Mouse (Mus musculus) CH12.LX (cell line): Measurements from ENCODE around the gene Camta1. TPM values are rescaled to one million over a fixed set of nuclear protein-coding genes. Genes with fewer than 3 reads are reported as not detected.

Source experiments
- DNase-seq: peaks from one replicate; pipeline ENCODE4 v3.0.0-alpha.2; 2013; ENCODE audit errors: extremely low read depth
- H3K27ac ChIP-seq: 2 replicates; pipeline ENCODE4 v1.5.1; 2012; ENCODE audit warnings: low read depth, mild to moderate bottlenecking, control low read depth, moderate library complexity; ENCODE audit not compliant: insufficient read depth
- H3K27me3 ChIP-seq: replicated peaks from 2 replicates; pipeline ENCODE3; 2012; ENCODE audit warnings: inconsistent platforms
- H3K36me3 ChIP-seq, 2 experiments: replicated peaks in 1 of 2; 2 replicates each; pipeline versions ENCODE3 to v1.6.1; 2012; ENCODE audit warnings: inconsistent platforms in 1 of 2, low read length in 1 of 2, mild to moderate bottlenecking in 1 of 2, mixed read lengths in 1 of 2, moderate library complexity in 1 of 2; ENCODE audit not compliant: control insufficient read depth in 1 of 2, insufficient read depth in 1 of 2
- H3K4me1 ChIP-seq, 2 experiments: 2 replicates each; pipeline ENCODE4 v1.6.1; 2012; ENCODE audit warnings: inconsistent platforms in 1 of 2, moderate library complexity in 1 of 2; ENCODE audit not compliant: insufficient read depth in 2 of 2, control insufficient read depth in 1 of 2
- H3K4me2 ChIP-seq: 2 replicates; pipeline ENCODE4 v1.6.1; 2012; ENCODE audit warnings: low read depth, mild to moderate bottlenecking, control low read depth; ENCODE audit not compliant: poor library complexity, insufficient read depth, severe bottlenecking
- H3K4me3 ChIP-seq, 3 experiments: fragments of 150-350 bp in 1 of 3; sonication (generic) in 1 of 3; replicated peaks in 1 of 3; 2 replicates each; pipeline versions ENCODE3 to v1.5.1; 2011 to 2012; ENCODE audit warnings: low read depth in 2 of 3, low read length in 2 of 3, mild to moderate bottlenecking in 2 of 3, moderate library complexity in 2 of 3, control low read depth in 1 of 3, improper control_type of control experiment in 1 of 3, inconsistent platforms in 1 of 3, mixed read lengths in 1 of 3; ENCODE audit not compliant: poor library complexity in 1 of 3
- H3K79me2 ChIP-seq: replicated peaks from 2 replicates; pipeline ENCODE4 v1.6.1; 2012; ENCODE audit warnings: mild to moderate bottlenecking, moderate library complexity; ENCODE audit not compliant: control insufficient read depth, poor library complexity, insufficient read depth, severe bottlenecking; ENCODE audit errors: extremely low read depth
- H3K9ac ChIP-seq: 2 replicates; pipeline ENCODE4 v1.6.1; 2012; ENCODE audit warnings: low read depth, mild to moderate bottlenecking, control low read depth, moderate library complexity; ENCODE audit not compliant: insufficient read depth
- H3K9me3 ChIP-seq: replicated peaks from 2 replicates; pipeline ENCODE3; 2012; ENCODE audit warnings: low read length, inconsistent platforms, mixed read lengths
- BHLHE40 ChIP-seq: IDR thresholded peaks from 2 replicates; pipeline ENCODE4 v1.6.1; 2011; ENCODE audit warnings: mild to moderate bottlenecking, low read depth, low read length, improper control_type of control experiment
- CHD2 ChIP-seq: IDR thresholded peaks from 2 replicates; pipeline ENCODE4 v1.6.1; 2011; ENCODE audit warnings: low read length, improper control_type of control experiment
- CTCF ChIP-seq, 2 experiments: IDR thresholded peaks in 1 of 2; conservative IDR thresholded peaks in 1 of 2; 2 replicates each; pipeline ENCODE4 v1.5.1; 2011 to 2012; ENCODE audit warnings: low read depth in 2 of 2, low read length in 2 of 2, improper control_type of control experiment in 1 of 2, inconsistent platforms in 1 of 2, mild to moderate bottlenecking in 1 of 2, moderate library complexity in 1 of 2
- JUND ChIP-seq: conservative IDR thresholded peaks from 2 replicates; pipeline ENCODE4 v1.6.1; 2011; ENCODE audit warnings: low read depth, low read length, improper control_type of control experiment
- KAT2A ChIP-seq: IDR thresholded peaks from 2 replicates; pipeline ENCODE4 v1.6.1; 2012; ENCODE audit warnings: low read length, improper control_type of control experiment, inconsistent platforms; ENCODE audit not compliant: insufficient replicate concordance
- MEF2A ChIP-seq: IDR thresholded peaks from 2 replicates; pipeline ENCODE4 v1.6.1; 2014; ENCODE audit warnings: low read depth, mild to moderate bottlenecking, inconsistent platforms, low read length, improper control_type of control experiment, borderline replicate concordance
- NELFE ChIP-seq: IDR thresholded peaks from 2 replicates; pipeline ENCODE4 v1.6.1; 2011; ENCODE audit warnings: low read depth, low read length, improper control_type of control experiment
- PAX5 ChIP-seq: IDR thresholded peaks from 2 replicates; pipeline ENCODE4 v1.6.1; 2012; ENCODE audit warnings: low read length, inconsistent platforms, mixed read lengths
- POLR2A ChIP-seq: IDR thresholded peaks from 2 replicates; pipeline ENCODE4 v1.6.1; 2011; ENCODE audit warnings: low read depth, mild to moderate bottlenecking, improper control_type of control experiment, low read length
- POLR2AphosphoS2 ChIP-seq: IDR thresholded peaks from 2 replicates; pipeline ENCODE4 v1.6.1; 2011; ENCODE audit warnings: low read depth, low read length, improper control_type of control experiment
- TBP ChIP-seq: conservative IDR thresholded peaks from 2 replicates; pipeline ENCODE4 v1.6.1; 2011; ENCODE audit warnings: low read depth, low read length, improper control_type of control experiment
- TCF12 ChIP-seq: IDR thresholded peaks from 2 replicates; pipeline ENCODE4 v1.6.1; 2014; ENCODE audit warnings: low read depth, mild to moderate bottlenecking, inconsistent platforms, low read length, improper control_type of control experiment
- UBTF ChIP-seq: IDR thresholded peaks from 2 replicates; pipeline ENCODE4 v1.6.1; 2012; ENCODE audit warnings: low read depth, mild to moderate bottlenecking, inconsistent platforms, low read length, improper control_type of control experiment, moderate library complexity
- USF1 ChIP-seq: IDR thresholded peaks from 2 replicates; pipeline ENCODE4 v1.6.1; 2014; ENCODE audit warnings: low read depth, mild to moderate bottlenecking, inconsistent platforms, low read length, improper control_type of control experiment
- ZC3H11A ChIP-seq: IDR thresholded peaks from 2 replicates; pipeline ENCODE4 v1.6.1; 2012; ENCODE audit warnings: low read depth, mild to moderate bottlenecking, inconsistent platforms, low read length, improper control_type of control experiment
- ZKSCAN1 ChIP-seq: IDR thresholded peaks from 2 replicates; pipeline ENCODE4 v1.6.1; 2012; ENCODE audit warnings: low read depth, inconsistent platforms, low read length, improper control_type of control experiment, borderline replicate concordance
- dilution Hi-C: fragments of 300-500 bp; cut with MboI; formaldehyde crosslinking; loops from 2 replicates; pipeline ENCODE4 v1.14.3; 2020; ENCODE audit warnings: low sequenced_read_pairs; ENCODE audit not compliant: extremely low pct_unique_long_range_greater_than_20kb, extremely low pct_ligation_motif_present
- in situ Hi-C: fragments of 300-500 bp; cut with MboI; formaldehyde crosslinking; loops from 3 replicates; pipeline ENCODE4 v1.14.3; 2019; ENCODE audit warnings: low sequenced_read_pairs, low pct_ligation_motif_present, low pct_unique_long_range_greater_than_20kb, mixed read lengths
- polyA plus RNA-seq: library from polyadenylated mRNA; unstranded; fragments of >175 nt; gene quantifications from 2 replicates; pipeline ENCODE4 v1.2.1, GENCODE M21; 2012; ENCODE audit warnings: low read depth; ENCODE audit not compliant: insufficient read length
- total RNA-seq, 2 experiments: library from RNA; depleted of rRNA; stranded (reverse); fragments of 300-350 nt in 1 of 2; fragments of >200 nt in 1 of 2; gene quantifications; 2 replicates each; pipeline ENCODE4 v1.2.3; 2012 to 2014

Gene Camta1
- total and polyA plus RNA-seq, 3 experiments, result 9.9 to 32.5 (median 15.3) TPM

DNA sequence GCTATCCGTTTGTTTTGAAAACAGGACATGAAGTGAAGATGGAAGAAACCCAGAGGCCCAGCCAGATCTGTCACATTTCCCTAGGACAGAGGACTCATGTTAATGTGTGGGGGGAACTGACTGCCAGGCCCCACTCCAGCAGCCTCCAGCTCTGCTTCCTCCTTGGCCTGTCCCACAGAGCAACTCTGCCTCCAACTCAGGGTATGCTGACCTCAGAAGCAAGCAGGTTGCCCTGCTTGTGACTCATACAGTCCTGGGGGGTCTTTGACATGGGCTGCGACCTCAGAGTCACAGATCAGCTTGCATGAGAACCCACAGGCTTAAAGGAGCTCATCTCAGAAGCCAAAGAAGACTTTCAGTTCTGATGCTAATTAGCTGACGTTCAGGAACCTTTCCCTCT lies 231.4 kb downstream of the Camta1 start:
- Histone ChIP-seq H3K27ac (no peak overlapping the region), H3K9ac (no peak overlapping the region), H3K4me1 (no peaks in the 10 kb centered on the region), H3K36me3 (no peaks in the 10 kb centered on the region), H3K4me3 (no peak overlapping the region), H3K9me3 (peaks cover 85% of the 10 kb centered on the region), H3K4me2 (no peak overlapping the region), H3K79me2 (no peaks in the 10 kb centered on the region), H3K27me3 (no peaks in the 10 kb centered on the region)
- no peak for TF ChIP-seq ZKSCAN1
- no peak for TF ChIP-seq USF1
- TF ChIP-seq ZC3H11A, result no peak
- no peak for TF ChIP-seq BHLHE40
- no peak for TF ChIP-seq CTCF (conservative IDR thresholded peaks at IDR 0.05 in 1 of 2, IDR thresholded peaks at IDR 0.05 in 1 of 2; ENCODE audit: low read depth in 2 of 2, low read length in 2 of 2)
- no peak for TF ChIP-seq CHD2
- no peak for TF ChIP-seq KAT2A
- no peak for TF ChIP-seq POLR2A
- dilution Hi-C loops (no loop called here), in situ Hi-C loops (no loop called here)
- DNase-seq, result no peak

DNA sequence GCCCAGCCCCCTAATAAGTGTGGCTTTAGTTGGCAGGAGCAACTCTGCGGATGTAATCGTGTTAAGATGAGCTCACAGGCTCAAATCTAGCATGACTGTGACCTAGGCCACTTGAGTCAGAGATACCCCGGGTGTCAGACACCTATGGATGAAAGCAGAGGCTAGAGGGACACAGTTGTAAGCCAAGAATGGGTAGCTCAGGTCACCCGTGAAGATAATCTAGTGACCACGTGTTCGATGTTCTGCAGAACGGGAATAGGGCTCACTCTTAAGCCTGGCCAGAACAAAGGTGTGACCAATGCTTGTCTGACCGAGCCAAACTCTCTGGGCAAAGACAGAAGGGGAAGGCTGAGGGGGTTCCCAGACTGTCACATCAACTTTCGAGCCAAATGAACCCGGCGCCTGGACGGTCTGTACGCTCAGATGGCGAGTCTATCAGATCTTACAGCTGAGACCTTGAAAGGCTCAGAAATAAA lies 242.1 kb downstream of the Camta1 start:
- no peak overlapping the region for H3K4me3 ChIP-seq
- H3K4me2 ChIP-seq, result no peak overlapping the region
- H3K9me3 ChIP-seq, result peaks cover 82% of the 10 kb centered on the region
- dilution Hi-C loops (no loop called here), in situ Hi-C loops (no loop called here)
- no peaks in the 10 kb centered on the region for H3K79me2 ChIP-seq
- no peak for TF ChIP-seq TBP
- TF ChIP-seq POLR2AphosphoS2, result no peak
- no peak for TF ChIP-seq ZKSCAN1
- no peak for TF ChIP-seq PAX5
- TF ChIP-seq CHD2, result no peak
- TF ChIP-seq TCF12, result no peak
- TF ChIP-seq UBTF, result no peak
- TF ChIP-seq JUND, result no peak
- TF ChIP-seq NELFE, result no peak
- TF ChIP-seq KAT2A, result no peak
- no peak for TF ChIP-seq USF1
- TF ChIP-seq MEF2A, result no peak
- no peaks in the 10 kb centered on the region for H3K36me3 ChIP-seq
- H3K27ac ChIP-seq, result no peak overlapping the region
- H3K9ac ChIP-seq, result no peak overlapping the region
- no peaks in the 10 kb centered on the region for H3K4me1 ChIP-seq
- no peak for DNase-seq
- no peaks in the 10 kb centered on the region for H3K27me3 ChIP-seq
